Mouse (Mus musculus): ENCODE measurements around the gene Ifitm5. TPM values are rescaled to one million over a fixed set of nuclear protein-coding genes. Genes with fewer than 3 reads are reported as not detected.

Gene Ifitm5
- polyA plus RNA-seq (2014; fragmentation: Nextera tagmentation; extraction: Ambion mirVana) = 0.49 TPM in 1 of 2 replicates, not detected in the other

DNA sequence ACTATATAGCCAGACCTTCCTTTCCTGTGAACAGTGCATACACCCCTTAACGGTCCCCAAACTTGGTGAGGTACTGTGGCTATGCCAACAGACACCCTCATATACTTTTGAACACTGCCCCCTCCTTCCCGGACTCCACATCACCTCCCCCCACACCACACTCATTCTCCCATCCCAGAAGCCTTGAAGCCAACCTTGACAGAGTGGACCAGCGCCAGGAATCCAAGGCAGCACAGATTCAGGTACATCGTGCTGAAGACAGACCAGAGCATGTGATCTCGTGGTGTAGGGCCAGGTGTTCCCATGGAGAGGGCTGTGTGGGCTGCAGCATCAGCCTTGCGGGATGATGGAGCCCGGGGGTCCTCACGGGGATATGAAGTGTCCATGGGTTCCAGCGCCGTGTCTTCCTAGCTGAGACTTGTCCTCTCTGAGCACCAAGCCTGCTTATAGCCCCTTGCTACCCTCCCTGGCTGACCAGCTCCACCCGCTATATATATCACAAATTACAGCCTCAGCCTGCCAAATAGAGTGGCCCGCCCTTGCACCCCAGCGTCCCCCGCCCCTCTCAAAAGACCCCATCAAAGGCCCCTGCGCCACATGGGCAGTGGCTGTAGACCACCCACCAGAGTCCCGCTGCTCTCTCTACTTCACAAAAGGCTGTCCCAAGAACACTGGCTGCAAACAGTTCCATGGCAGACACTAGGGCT, at the start of gene Ifitm5:
TSS of gene Ifitm5 (minus strand) at position 468 of the 707 bp plus-strand sequence.
- no peak for DNase-seq (ENCODE audit: low spot score)
- no peaks in the 10 kb centered on the region for H3K27me3 ChIP-seq (ENCODE audit: control insufficient read depth, insufficient read depth, low read length)
- H3K9ac ChIP-seq (ENCODE audit: low read length) = no peak within 1 kb of the TSS
- no peak within 1 kb of the TSS for H3K4me2 ChIP-seq (ENCODE audit: low read depth, low read length, severe bottlenecking)
- peaks cover 8% of the 10 kb centered on the region; the same call in 1 of the 2 replicates for H3K4me1 ChIP-seq (replicated peaks; ENCODE audit: control insufficient read depth, insufficient read depth, low read length)
- no peaks in the 10 kb centered on the region for H3K36me3 ChIP-seq (ENCODE audit: control insufficient read depth, insufficient read depth, low read length)
- no peaks in the 10 kb centered on the region for H3K9me3 ChIP-seq (ENCODE audit: control insufficient read depth, low read length)
- WGBS = 74% methylated on average over 16 of the region's 16 CpGs
- H3K27ac ChIP-seq (ENCODE audit: low read depth, low read length) = no peak within 1 kb of the TSS
- H3K4me3 ChIP-seq (ENCODE audit: low read depth, low read length) = no peak within 1 kb of the TSS
- ATAC-seq (replicated peaks; ENCODE audit: low FRiP score) = no peak

DNA sequence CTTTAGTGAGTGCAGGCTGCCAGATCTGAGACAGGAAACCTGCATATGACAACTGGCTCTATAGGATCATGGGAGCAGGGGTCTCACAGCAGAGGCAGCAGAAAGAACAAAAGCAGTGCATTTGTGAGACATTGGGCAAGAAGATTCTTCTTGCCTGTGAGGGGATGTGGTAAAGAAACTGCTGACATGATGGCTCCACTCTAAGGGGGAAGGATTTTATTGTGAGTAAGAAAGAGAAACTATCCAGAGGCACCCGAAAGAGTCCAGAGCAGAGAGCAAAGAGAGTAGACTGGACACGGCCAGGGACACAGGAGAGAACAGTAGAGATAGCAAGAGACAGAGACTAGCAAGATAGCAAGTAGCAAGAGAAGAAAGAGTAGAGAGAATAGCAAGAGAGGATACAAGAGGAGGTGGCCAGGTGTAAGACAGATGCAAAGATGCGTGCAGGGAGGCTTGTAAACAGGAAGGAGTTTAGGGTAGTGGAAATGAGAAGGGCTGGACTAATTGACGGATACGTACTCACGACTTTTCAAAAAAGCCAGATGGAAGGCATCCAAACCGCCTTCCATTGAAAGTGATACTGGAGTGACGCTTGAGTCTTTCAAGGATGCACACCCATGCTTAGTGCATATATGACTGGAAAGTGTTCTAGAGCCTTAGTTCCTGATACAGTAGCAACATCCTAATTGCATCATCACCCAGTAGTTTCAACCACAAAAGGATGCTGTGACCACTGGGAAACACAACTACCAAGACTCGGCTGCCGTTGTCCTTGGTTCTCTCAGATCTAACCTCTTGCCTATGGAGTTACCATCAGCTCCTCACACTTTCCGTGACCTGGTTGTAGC, 49.0 kb upstream of the Ifitm5 start:
- Histone ChIP-seq H3K9ac (ENCODE audit: low read length) (no peak overlapping the region), H3K27me3 (ENCODE audit: control insufficient read depth, insufficient read depth, low read length) (no peaks in the 10 kb centered on the region), H3K4me2 (ENCODE audit: low read depth, low read length, severe bottlenecking) (no peak overlapping the region), H3K27ac (ENCODE audit: low read depth, low read length) (no peak overlapping the region), H3K4me3 (ENCODE audit: low read depth, low read length) (no peak overlapping the region), H3K4me1 (replicated peaks; ENCODE audit: control insufficient read depth, insufficient read depth, low read length) (no peaks in the 10 kb centered on the region), H3K36me3 (ENCODE audit: control insufficient read depth, insufficient read depth, low read length) (no peaks in the 10 kb centered on the region), H3K9me3 (ENCODE audit: control insufficient read depth, low read length) (no peaks in the 10 kb centered on the region)
- 93% methylated on average over 11 of the region's 11 CpGs for WGBS
- no peak for ATAC-seq (replicated peaks; ENCODE audit: low FRiP score)
- DNase-seq (ENCODE audit: low spot score) = no peak

DNA sequence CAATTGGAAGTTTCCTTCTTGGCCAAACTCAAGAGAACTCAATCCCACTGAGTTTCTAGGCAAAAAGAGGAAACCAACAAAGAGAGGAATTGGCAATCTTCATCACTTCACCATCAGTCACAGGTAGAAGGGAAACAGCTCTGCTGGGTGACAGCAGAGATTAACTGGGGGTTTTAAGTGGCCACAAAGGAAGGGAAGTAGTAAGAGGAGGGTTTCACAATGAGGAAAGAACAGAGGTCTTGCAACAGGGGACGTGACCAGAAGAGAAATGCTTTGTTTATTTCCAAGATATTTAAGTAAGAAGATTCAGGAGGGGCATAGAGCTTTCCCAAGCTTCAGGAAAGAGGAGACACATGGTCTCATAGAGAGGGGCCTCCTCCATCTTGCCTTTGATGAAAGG, 47.7 kb upstream of the Ifitm5 start:
- Histone ChIP-seq H3K4me3 (ENCODE audit: low read depth, low read length) (no peak overlapping the region), H3K36me3 (ENCODE audit: control insufficient read depth, insufficient read depth, low read length) (no peaks in the 10 kb centered on the region), H3K9me3 (ENCODE audit: control insufficient read depth, low read length) (no peaks in the 10 kb centered on the region), H3K4me2 (ENCODE audit: low read depth, low read length, severe bottlenecking) (no peak overlapping the region), H3K4me1 (replicated peaks; ENCODE audit: control insufficient read depth, insufficient read depth, low read length) (no peaks in the 10 kb centered on the region), H3K27ac (ENCODE audit: low read depth, low read length) (no peak overlapping the region), H3K9ac (ENCODE audit: low read length) (no peak overlapping the region), H3K27me3 (ENCODE audit: control insufficient read depth, insufficient read depth, low read length) (no peaks in the 10 kb centered on the region)
- 63% methylated on average over 1 of the region's 1 CpGs for WGBS
- DNase-seq (ENCODE audit: low spot score) (no peak), ATAC-seq (replicated peaks; ENCODE audit: low FRiP score) (no peak)

DNA sequence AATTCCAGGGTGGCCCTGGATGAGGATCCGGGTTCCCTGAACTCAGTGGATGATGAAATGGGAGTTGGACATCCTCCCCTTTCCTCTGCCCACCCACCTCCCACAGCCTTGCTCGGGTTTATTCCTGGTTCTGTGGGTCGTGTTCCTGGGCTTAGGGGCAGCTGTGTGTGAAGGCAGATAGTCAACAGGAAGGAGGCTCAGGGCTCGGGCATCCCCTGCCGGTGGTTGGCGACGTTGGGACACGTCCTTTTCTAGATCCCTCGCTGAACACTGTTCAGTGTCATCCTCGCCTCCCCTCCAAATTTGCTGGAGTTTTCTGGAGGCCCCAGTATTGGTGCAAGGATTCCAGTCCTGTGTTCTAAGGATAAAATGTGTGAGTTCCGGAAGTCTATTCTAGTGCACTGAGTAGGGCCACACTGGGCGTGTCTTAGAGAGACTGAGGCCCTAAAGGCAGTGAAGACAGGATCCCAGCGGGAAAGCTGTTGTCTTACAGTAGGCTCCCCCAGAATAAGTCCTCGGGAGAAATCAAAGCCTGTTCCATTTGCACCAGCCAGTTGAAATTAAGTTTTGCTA, 41.1 kb upstream of the Ifitm5 start:
- ATAC-seq (replicated peaks; ENCODE audit: low FRiP score) (no peak), DNase-seq (ENCODE audit: low spot score) (no peak)
- Histone ChIP-seq H3K4me1 (replicated peaks; ENCODE audit: control insufficient read depth, insufficient read depth, low read length) (no peaks in the 10 kb centered on the region), H3K9me3 (ENCODE audit: control insufficient read depth, low read length) (no peaks in the 10 kb centered on the region), H3K4me2 (ENCODE audit: low read depth, low read length, severe bottlenecking) (no peak overlapping the region), H3K27me3 (ENCODE audit: control insufficient read depth, insufficient read depth, low read length) (no peaks in the 10 kb centered on the region), H3K9ac (ENCODE audit: low read length) (no peak overlapping the region), H3K4me3 (ENCODE audit: low read depth, low read length) (no peak overlapping the region), H3K36me3 (ENCODE audit: control insufficient read depth, insufficient read depth, low read length) (no peaks in the 10 kb centered on the region), H3K27ac (ENCODE audit: low read depth, low read length) (no peak overlapping the region)
- 91% methylated on average over 14 of the region's 14 CpGs for WGBS

DNA sequence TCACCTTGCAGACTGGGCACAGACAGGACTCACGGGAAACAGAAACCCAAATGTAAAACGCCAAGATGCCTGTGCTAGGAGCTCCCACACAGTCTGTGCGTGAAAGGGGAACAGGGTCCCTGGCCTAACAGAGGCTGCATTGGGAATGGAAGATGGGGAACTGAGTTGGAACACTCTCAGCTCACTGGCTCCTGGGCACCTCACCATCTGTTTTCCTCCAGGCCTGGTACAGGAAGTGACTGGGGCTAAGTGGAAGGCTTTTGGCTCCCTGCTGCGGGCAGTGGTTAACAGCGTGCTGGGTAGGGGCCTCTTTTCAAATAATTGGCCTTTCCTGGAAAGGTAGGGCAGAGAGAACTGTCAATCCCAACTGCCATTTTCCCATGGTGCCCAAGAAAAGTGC, 40.5 kb upstream of the Ifitm5 start:
- H3K9ac ChIP-seq (ENCODE audit: low read length) = no peak overlapping the region
- H3K4me3 ChIP-seq (ENCODE audit: low read depth, low read length) = no peak overlapping the region
- H3K27ac ChIP-seq (ENCODE audit: low read depth, low read length) = no peak overlapping the region
- no peak for DNase-seq (ENCODE audit: low spot score)
- WGBS = 80% methylated on average over 5 of the region's 5 CpGs
- no peaks in the 10 kb centered on the region; the same call in 1 of the 2 replicates for H3K9me3 ChIP-seq (ENCODE audit: control insufficient read depth, low read length)
- H3K4me1 ChIP-seq (replicated peaks; ENCODE audit: control insufficient read depth, insufficient read depth, low read length) = no peaks in the 10 kb centered on the region
- no peak for ATAC-seq (replicated peaks; ENCODE audit: low FRiP score)
- no peaks in the 10 kb centered on the region for H3K36me3 ChIP-seq (ENCODE audit: control insufficient read depth, insufficient read depth, low read length)
- no peaks in the 10 kb centered on the region for H3K27me3 ChIP-seq (ENCODE audit: control insufficient read depth, insufficient read depth, low read length)
- H3K4me2 ChIP-seq (ENCODE audit: low read depth, low read length, severe bottlenecking) = no peak overlapping the region

DNA sequence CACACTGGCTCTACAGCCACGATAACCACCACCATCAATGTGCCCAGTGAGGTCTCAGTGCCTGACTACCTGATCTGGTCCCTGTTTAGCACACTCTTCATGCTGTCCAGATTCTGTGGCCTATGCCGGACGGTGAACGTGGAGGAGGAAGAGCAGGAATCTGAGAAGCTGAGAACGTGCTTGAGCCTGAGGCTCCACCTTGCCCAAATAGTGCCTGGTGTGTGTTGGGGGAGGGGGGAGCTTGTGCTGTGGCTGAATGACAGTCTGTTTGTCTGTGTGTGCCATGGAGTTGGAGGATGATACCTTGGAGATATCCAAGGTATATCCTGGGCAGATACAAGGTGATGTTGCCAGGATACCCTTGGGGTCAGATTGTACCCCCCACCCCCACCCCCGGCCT, 40.1 kb upstream of the Ifitm5 start:
- DNase-seq (ENCODE audit: low spot score) (no peak), ATAC-seq (replicated peaks; ENCODE audit: low FRiP score) (no peak)
- no peak overlapping the region for H3K9ac ChIP-seq (ENCODE audit: low read length)
- no peaks in the 10 kb centered on the region for H3K4me1 ChIP-seq (replicated peaks; ENCODE audit: control insufficient read depth, insufficient read depth, low read length)
- H3K27ac ChIP-seq (ENCODE audit: low read depth, low read length) = no peak overlapping the region
- no peaks in the 10 kb centered on the region for H3K36me3 ChIP-seq (ENCODE audit: control insufficient read depth, insufficient read depth, low read length)
- 70% methylated on average over 6 of the region's 6 CpGs for WGBS
- no peaks in the 10 kb centered on the region; the same call in 1 of the 2 replicates for H3K9me3 ChIP-seq (ENCODE audit: control insufficient read depth, low read length)
- H3K27me3 ChIP-seq (ENCODE audit: control insufficient read depth, insufficient read depth, low read length) = no peaks in the 10 kb centered on the region
- no peak overlapping the region for H3K4me3 ChIP-seq (ENCODE audit: low read depth, low read length)
- no peak overlapping the region for H3K4me2 ChIP-seq (ENCODE audit: low read depth, low read length, severe bottlenecking)

DNA sequence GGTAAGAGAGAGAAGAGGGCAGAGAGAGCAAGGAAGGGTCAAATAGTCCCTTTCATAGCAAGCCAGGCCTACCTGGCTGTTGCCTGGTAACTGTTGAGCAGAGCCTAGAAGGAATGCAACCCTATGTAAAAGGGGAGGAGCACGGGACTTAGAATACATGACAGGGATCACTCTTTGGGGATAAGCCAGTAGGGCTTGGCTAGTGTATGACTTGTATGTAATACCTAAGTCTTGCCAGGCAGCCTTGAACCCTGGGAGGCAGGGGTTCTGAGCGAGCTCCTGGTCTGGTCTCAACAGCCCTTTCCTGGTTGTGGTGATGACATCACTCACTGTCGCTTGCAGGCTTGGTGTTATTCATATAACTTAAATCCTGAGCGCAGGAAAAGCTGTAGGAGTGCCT, 38.9 kb upstream of the Ifitm5 start:
- no peaks in the 10 kb centered on the region for H3K4me1 ChIP-seq (replicated peaks; ENCODE audit: control insufficient read depth, insufficient read depth, low read length)
- H3K9ac ChIP-seq (ENCODE audit: low read length) = no peak overlapping the region
- no peak overlapping the region for H3K4me3 ChIP-seq (ENCODE audit: low read depth, low read length)
- H3K36me3 ChIP-seq (ENCODE audit: control insufficient read depth, insufficient read depth, low read length) = no peaks in the 10 kb centered on the region
- 75% methylated on average over 4 of the region's 4 CpGs for WGBS
- no peak overlapping the region for H3K4me2 ChIP-seq (ENCODE audit: low read depth, low read length, severe bottlenecking)
- no peaks in the 10 kb centered on the region; the same call in 1 of the 2 replicates for H3K9me3 ChIP-seq (ENCODE audit: control insufficient read depth, low read length)
- ATAC-seq (replicated peaks; ENCODE audit: low FRiP score) = no peak
- no peaks in the 10 kb centered on the region for H3K27me3 ChIP-seq (ENCODE audit: control insufficient read depth, insufficient read depth, low read length)
- DNase-seq (ENCODE audit: low spot score) = no peak
- no peak overlapping the region for H3K27ac ChIP-seq (ENCODE audit: low read depth, low read length)

DNA sequence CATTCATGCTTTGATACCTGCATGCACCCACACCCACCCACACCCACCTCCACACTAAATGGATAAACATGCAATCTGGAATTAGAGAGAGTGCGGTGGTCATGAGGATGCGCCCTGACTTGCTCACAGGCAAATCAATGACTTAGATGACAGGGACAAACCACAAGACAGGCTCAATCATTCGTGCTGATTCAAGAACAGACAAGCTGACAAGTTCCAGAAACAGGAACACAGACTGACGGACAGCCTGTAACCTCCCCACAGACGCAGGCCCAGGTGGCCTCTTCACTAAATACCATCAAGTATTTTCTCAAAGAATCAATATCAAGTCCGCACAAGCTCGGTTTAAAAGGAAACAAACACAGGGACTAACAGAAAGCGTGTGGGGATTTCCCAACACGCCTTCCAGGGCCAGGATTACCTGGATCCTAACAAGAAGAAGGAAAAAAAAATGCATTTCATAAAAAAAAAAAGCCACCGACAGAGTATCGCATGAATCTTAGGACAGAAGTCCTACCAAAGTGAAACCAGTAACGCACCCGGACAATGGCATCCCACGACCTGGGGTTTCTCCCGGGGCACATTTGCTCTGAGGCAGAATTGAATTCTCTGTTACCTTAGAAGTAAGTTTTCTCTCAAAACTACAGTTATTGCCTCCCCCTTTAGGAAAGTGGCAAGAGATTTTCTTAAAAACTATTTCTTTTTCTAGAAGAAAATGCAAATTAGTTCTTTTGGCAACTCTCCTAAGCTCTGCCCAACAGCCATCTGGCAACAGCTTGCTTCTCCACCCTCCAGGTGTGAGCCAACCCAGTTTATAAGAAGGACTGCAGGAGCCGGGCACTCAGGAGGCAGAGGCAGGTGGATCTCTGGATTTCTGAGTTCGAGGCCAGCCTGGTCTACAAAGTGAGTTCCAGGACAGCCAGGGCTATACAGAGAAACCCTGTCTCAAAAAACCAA, 37.4 kb upstream of the Ifitm5 start:
- Histone ChIP-seq H3K4me3 (ENCODE audit: low read depth, low read length) (no peak overlapping the region), H3K9me3 (ENCODE audit: control insufficient read depth, low read length) (no peaks in the 10 kb centered on the region; the same call in 1 of the 2 replicates), H3K36me3 (ENCODE audit: control insufficient read depth, insufficient read depth, low read length) (no peaks in the 10 kb centered on the region), H3K27ac (ENCODE audit: low read depth, low read length) (no peak overlapping the region), H3K9ac (ENCODE audit: low read length) (no peak overlapping the region), H3K4me1 (replicated peaks; ENCODE audit: control insufficient read depth, insufficient read depth, low read length) (no peaks in the 10 kb centered on the region), H3K4me2 (ENCODE audit: low read depth, low read length, severe bottlenecking) (no peak overlapping the region), H3K27me3 (ENCODE audit: control insufficient read depth, insufficient read depth, low read length) (no peaks in the 10 kb centered on the region)
- no peak for DNase-seq (ENCODE audit: low spot score)
- 89% methylated on average over 17 of the region's 17 CpGs for WGBS
- ATAC-seq (replicated peaks; ENCODE audit: low FRiP score) = no peak
